Mouse (Mus musculus) hematopoietic stem cell, adult 5-6 weeks (primary cell): ENCODE data around the gene Trpv4. TPM values are rescaled to one million over a fixed set of nuclear protein-coding genes. Genes with fewer than 3 reads are reported as not detected.

Experiments
- ATAC-seq, 2 experiments: fragments of 125-278 bp in 1 of 2; replicated peaks in 1 of 2; 2 replicates each; pipeline ENCODE4 v1.8.0; 2016 to 2017; ENCODE audit warnings: inconsistent platforms in 2 of 2, mild to moderate bottlenecking in 2 of 2, moderate number of reproducible peaks in 2 of 2, low read depth in 1 of 2, moderate TSS enrichment in 1 of 2; ENCODE audit not compliant: low FRiP score in 2 of 2, poor library complexity in 2 of 2, severe bottlenecking in 2 of 2, insufficient read depth in 1 of 2, low TSS enrichment in 1 of 2
- total RNA-seq: library from RNA; stranded (forward); fragments of 172-1452, 232-1000 nt; gene quantifications from 2 replicates; pipeline ENCODE4 v1.2.3, GENCODE M21; 2017

The Trpv4 gene
- total RNA-seq = 0.25 and 0.69 TPM in 2 replicates

- ATAC-seq = no peak
Measured at GRCm38 (mm10) chr5:114658255-114658654, at the start of gene Trpv4. Trpv4 (minus strand) TSS chr5:114658421.

GRCm38 (mm10) chr5:114707265-114708068 is 49.2 kb upstream of the Trpv4 start, which contains the start of gene Tchp:
Tchp (plus strand) TSS chr5:114707760.
- ATAC-seq = peak; percentile 34 to 84

- ATAC-seq = peak; percentile 54 to 55; a peak in 2 of 4 replicates
Measured at GRCm38 (mm10) chr5:114702403-114703392, 44.5 kb upstream of the Trpv4 start.

- ATAC-seq = peak in 1 of 2 experiments; percentile 40; a peak in 1 of 4 replicates
Measured at GRCm38 (mm10) chr5:114699015-114699414, 40.8 kb upstream of the Trpv4 start.

GRCm38 (mm10) chr5:114698044-114698746 is 40.0 kb upstream of the Trpv4 start:
- no peak for ATAC-seq

GRCm38 (mm10) chr5:114696939-114697338 is 38.7 kb upstream of the Trpv4 start:
- no peak for ATAC-seq

- ATAC-seq = no peak
Measured at GRCm38 (mm10) chr5:114695775-114696174, 37.6 kb upstream of the Trpv4 start.

- ATAC-seq = peak; percentile 88 to 93
Measured at GRCm38 (mm10) chr5:114690633-114691567, 32.7 kb upstream of the Trpv4 start, which contains the start of gene Gltp. Gltp (minus strand) TSS chr5:114690984.

GRCm38 (mm10) chr5:114689700-114690366 is 31.6 kb upstream of the Trpv4 start:
- ATAC-seq = peak in 1 of 2 experiments; percentile 18; a peak in 1 of 4 replicates

GRCm38 (mm10) chr5:114688703-114689102 is 30.5 kb upstream of the Trpv4 start:
- ATAC-seq = no peak

- no peak for ATAC-seq
Measured at GRCm38 (mm10) chr5:114687901-114688300, 29.7 kb upstream of the Trpv4 start.

GRCm38 (mm10) chr5:114686726-114687210 is 28.5 kb upstream of the Trpv4 start:
- no peak for ATAC-seq

GRCm38 (mm10) chr5:114685986-114686385 is 27.8 kb upstream of the Trpv4 start:
- no peak for ATAC-seq

GRCm38 (mm10) chr5:114681717-114682116 is 23.5 kb upstream of the Trpv4 start:
- peak in 1 of 2 experiments; percentile 5; a peak in 1 of 4 replicates for ATAC-seq

- ATAC-seq = peak; percentile 56 to 73
Measured at GRCm38 (mm10) chr5:114680676-114681285, 22.6 kb upstream of the Trpv4 start.
